Mouse (Mus musculus) forebrain, embryonic 16.5 days (tissue): Measurements from ENCODE around the gene Etl4. TPM values are rescaled to one million over a fixed set of nuclear protein-coding genes. Genes with fewer than 3 reads are reported as not detected.
"Not testable (repeated sequence)": the region's sequence is repeated elsewhere in the genome, so short reads cannot be mapped to it uniquely, and the experiment has no call there.

Source experiments
- ATAC-seq: fragments of 200-750 bp; cut with Nextera tagmentation; 2 replicates; pipeline ENCODE4 v1.8.0; 2017; ENCODE audit warnings: mild to moderate bottlenecking, moderate library complexity
- H3K27ac ChIP-seq: fragments of 300-500 bp; sonication (generic); 2 replicates; pipeline ENCODE4 v1.5.1; 2014; ENCODE audit warnings: low read length, control low read depth
- H3K27me3 ChIP-seq: fragments of 300-500 bp; sonication (generic); replicated peaks from 2 replicates; pipeline ENCODE4 v1.6.1; 2014; ENCODE audit warnings: low read length; ENCODE audit not compliant: control insufficient read depth, insufficient read depth
- H3K36me3 ChIP-seq: fragments of 300-500 bp; sonication (generic); 2 replicates; pipeline ENCODE4 v1.6.1; 2014; ENCODE audit not compliant: control insufficient read depth, insufficient read depth
- H3K4me1 ChIP-seq: fragments of 300-500 bp; sonication (generic); replicated peaks from 2 replicates; pipeline ENCODE4 v1.6.1; 2014; ENCODE audit warnings: low read length; ENCODE audit not compliant: control insufficient read depth, insufficient read depth
- H3K4me2 ChIP-seq: fragments of 300-500 bp; sonication (generic); 2 replicates; pipeline ENCODE4 v1.6.1; 2014; ENCODE audit warnings: mild to moderate bottlenecking, low read length, control low read depth
- H3K4me3 ChIP-seq: fragments of 300-500 bp; sonication (generic); replicated peaks from 2 replicates; pipeline ENCODE4 v1.5.1; 2014; ENCODE audit warnings: mild to moderate bottlenecking, low read length, control low read depth
- H3K9ac ChIP-seq: fragments of 300-500 bp; sonication (generic); replicated peaks from 2 replicates; pipeline ENCODE4 v1.6.1; 2014; ENCODE audit warnings: low read depth, low read length, control low read depth
- H3K9me3 ChIP-seq: fragments of 300-500 bp; sonication (generic); 2 replicates; pipeline ENCODE4 v1.6.1; 2016; ENCODE audit warnings: low read length; ENCODE audit not compliant: control insufficient read depth
- WGBS: fragments of 180-500 bp; shearing (Covaris S2); extraction: QIAGEN DNeasy Blood & Tissue Kit; methylation state at CpG from one replicate; pipeline ENCODE4 v1.1.7; 2014; 5-methylcytosine and 5-hydroxymethylcytosine counted together
- polyA plus RNA-seq: library from polyadenylated mRNA; unstranded; fragments of >200 nt; fragmentation: Nextera tagmentation; extraction: Ambion mirVana; gene quantifications from 2 replicates; pipeline ENCODE4 v1.2.1, GENCODE M21; 2015

Etl4 gene
- polyA plus RNA-seq, 1 experiment from 2014 or later = 16.5 TPM

GRCm38 (mm10) chr2:20131792-20132191, 222.2 kb downstream of the Etl4 start:
- Histone ChIP-seq H3K9me3 (no peaks in the 10 kb centered on the region), H3K27me3 (no peaks in the 10 kb centered on the region), H3K9ac (no peak overlapping the region), H3K4me1 (no peaks in the 10 kb centered on the region), H3K4me3 (no peak overlapping the region), H3K36me3 (no peaks in the 10 kb centered on the region), H3K4me2 (no peak overlapping the region), H3K27ac (no peak overlapping the region)
- no peak for ATAC-seq
- WGBS = 13% methylated on average over 2 of the region's 2 CpGs

- Histone ChIP-seq H3K9ac (no peak overlapping the region), H3K4me2 (no peak overlapping the region), H3K27ac (no peak overlapping the region), H3K9me3 (no peaks in the 10 kb centered on the region), H3K36me3 (no peaks in the 10 kb centered on the region), H3K27me3 (no peaks in the 10 kb centered on the region), H3K4me1 (no peaks in the 10 kb centered on the region), H3K4me3 (no peak overlapping the region)
- no peak for ATAC-seq
- 86% methylated on average over 1 of the region's 1 CpGs for WGBS
Measured at GRCm38 (mm10) chr2:20138426-20138825, 228.8 kb downstream of the Etl4 start.

DNA sequence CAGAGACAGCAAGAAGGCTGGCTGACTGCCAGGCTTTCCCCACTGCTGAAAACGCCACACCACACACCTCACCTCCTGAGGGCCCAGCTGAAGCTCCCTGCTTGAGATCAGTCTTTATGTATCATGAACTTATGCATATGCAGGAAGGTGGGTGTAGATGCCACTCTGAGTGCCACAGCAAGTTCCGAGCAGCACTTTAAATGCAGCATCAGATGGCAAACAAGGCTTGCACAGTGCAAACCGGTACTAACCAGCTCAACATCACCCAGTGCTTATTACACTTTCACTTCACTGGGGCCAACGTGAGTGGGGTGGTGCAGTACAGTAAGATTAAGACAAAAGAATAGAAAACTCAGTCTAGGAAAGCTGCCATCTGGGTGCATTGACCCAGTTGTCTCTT, 235.8 kb downstream of the Etl4 start:
- Histone ChIP-seq H3K4me1 (no peaks in the 10 kb centered on the region), H3K9ac (no peak overlapping the region), H3K4me2 (no peak overlapping the region), H3K27me3 (no peaks in the 10 kb centered on the region), H3K27ac (no peak overlapping the region), H3K36me3 (no peaks in the 10 kb centered on the region), H3K9me3 (no peaks in the 10 kb centered on the region), H3K4me3 (no peak overlapping the region)
- ATAC-seq = peak; percentile 49; the same call in 1 of the 2 replicates
- 48% methylated on average over 4 of the region's 4 CpGs for WGBS

DNA sequence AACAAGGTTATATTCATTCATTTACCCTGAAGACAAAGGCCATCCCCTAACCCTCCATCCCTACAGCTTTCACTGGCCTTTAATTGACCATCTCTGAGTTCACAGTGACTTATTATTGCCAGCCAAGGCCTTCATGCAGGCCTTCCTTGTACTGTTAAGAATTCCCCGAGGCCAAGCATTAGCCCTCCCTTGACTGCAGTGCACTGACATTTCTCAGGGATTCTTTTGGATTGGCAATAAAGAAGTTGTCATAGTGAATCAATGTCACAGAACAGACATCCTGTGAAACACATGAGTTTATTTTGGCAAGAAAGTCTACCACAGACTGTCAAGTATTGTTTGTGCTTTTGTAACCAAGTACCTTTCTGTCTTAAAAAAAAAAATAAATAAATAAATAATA, 257.5 kb downstream of the Etl4 start:
- H3K4me1 ChIP-seq = no peaks in the 10 kb centered on the region; the same call in 1 of the 2 replicates
- H3K4me2 ChIP-seq = no peak overlapping the region
- H3K4me3 ChIP-seq = no peak overlapping the region
- no peak overlapping the region for H3K9ac ChIP-seq
- no peak overlapping the region for H3K27ac ChIP-seq
- H3K9me3 ChIP-seq = no peaks in the 10 kb centered on the region
- no peaks in the 10 kb centered on the region for H3K36me3 ChIP-seq
- 34% methylated on average over 1 of the region's 1 CpGs for WGBS
- no peaks in the 10 kb centered on the region for H3K27me3 ChIP-seq
- ATAC-seq = 0 out of 2 replicates have a peak, but pooled peaks have one; percentile 31

DNA sequence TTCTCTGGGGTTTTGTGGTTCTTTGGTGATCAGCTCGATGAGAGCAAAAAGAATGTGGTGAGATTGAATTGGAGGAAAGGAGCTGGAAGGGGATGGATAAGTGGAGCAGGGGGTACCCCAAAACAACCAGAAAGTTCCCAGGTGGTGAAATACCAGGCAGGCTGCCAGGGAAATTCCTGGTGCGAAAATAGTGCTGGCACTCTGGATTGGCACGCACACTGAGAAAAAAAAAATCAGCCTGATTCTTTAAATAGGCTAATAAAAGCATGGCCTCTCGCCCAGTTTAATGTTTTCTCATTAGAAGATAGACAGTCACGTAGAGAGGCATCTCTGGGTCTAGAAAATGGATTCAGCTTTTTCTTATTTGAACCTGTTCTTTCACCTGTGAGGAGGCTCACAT, 258.0 kb downstream of the Etl4 start:
- H3K4me2 ChIP-seq = no peak overlapping the region
- no peak overlapping the region for H3K27ac ChIP-seq
- no peaks in the 10 kb centered on the region for H3K36me3 ChIP-seq
- no peaks in the 10 kb centered on the region; the same call in 1 of the 2 replicates for H3K4me1 ChIP-seq
- 33% methylated on average over 5 of the region's 5 CpGs for WGBS
- no peak overlapping the region for H3K9ac ChIP-seq
- H3K27me3 ChIP-seq = no peaks in the 10 kb centered on the region
- 0 out of 2 replicates have a peak, but pooled peaks have one; percentile 18 for ATAC-seq
- H3K4me3 ChIP-seq = no peak overlapping the region
- no peaks in the 10 kb centered on the region for H3K9me3 ChIP-seq

DNA sequence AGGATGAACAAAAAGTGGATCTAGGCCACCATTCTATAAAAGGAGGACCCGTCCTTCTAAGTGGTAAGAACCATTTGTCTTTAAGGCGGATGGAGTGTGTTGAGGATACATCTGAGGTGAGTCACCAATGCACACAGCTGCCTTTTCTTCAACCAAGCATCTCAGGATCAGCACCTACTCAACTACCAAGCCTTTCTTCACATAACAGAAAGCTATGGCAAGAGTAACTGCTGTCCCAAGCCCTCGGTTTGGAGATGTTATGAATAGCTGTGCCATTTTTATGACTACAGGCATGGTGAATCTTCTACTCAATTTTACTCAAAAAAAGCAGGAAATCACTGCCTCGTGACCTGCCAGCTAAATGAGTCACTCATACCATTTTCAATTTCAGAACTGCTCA, 258.6 kb downstream of the Etl4 start:
- Histone ChIP-seq H3K9me3 (no peaks in the 10 kb centered on the region), H3K4me2 (no peak overlapping the region), H3K27ac (no peak overlapping the region), H3K4me1 (no peaks in the 10 kb centered on the region; the same call in 1 of the 2 replicates), H3K36me3 (no peaks in the 10 kb centered on the region), H3K27me3 (no peaks in the 10 kb centered on the region), H3K4me3 (no peak overlapping the region), H3K9ac (no peak overlapping the region)
- 90% methylated on average over 4 of the region's 4 CpGs for WGBS
- ATAC-seq = no peak

- not testable (repeated sequence) for H3K9ac ChIP-seq, H3K9me3 ChIP-seq, H3K4me3 ChIP-seq, H3K4me2 ChIP-seq, ATAC-seq, H3K27ac ChIP-seq, H3K4me1 ChIP-seq, H3K36me3 ChIP-seq, H3K27me3 ChIP-seq
- 75% methylated on average over 6 of the region's 6 CpGs for WGBS
Measured at GRCm38 (mm10) chr2:20176456-20177184, 267.0 kb downstream of the Etl4 start.

DNA sequence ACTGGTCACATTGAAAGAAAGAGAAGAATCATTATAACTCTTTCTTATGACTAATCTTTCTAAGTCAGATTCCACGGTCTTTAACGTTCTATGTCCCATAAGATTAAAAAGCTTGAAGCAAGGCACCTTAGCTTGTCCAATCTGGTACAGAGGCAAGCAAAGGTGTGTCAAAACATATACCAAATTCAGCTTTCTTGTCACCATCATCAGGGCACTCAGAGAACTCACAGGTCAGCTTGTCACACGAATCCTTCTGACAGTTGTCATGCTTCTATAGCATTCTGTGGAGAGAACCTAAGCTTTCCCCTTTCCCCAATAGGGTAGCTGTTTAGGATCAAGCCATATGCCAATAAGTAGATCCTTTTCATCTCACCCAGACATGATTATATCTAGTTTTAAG, 267.7 kb downstream of the Etl4 start:
- H3K36me3 ChIP-seq, H3K27me3 ChIP-seq, H3K9ac ChIP-seq, H3K4me3 ChIP-seq, H3K4me1 ChIP-seq, H3K9me3 ChIP-seq, ATAC-seq, H3K4me2 ChIP-seq, H3K27ac ChIP-seq: not testable (repeated sequence)
- WGBS = 88% methylated on average over 3 of the region's 3 CpGs

DNA sequence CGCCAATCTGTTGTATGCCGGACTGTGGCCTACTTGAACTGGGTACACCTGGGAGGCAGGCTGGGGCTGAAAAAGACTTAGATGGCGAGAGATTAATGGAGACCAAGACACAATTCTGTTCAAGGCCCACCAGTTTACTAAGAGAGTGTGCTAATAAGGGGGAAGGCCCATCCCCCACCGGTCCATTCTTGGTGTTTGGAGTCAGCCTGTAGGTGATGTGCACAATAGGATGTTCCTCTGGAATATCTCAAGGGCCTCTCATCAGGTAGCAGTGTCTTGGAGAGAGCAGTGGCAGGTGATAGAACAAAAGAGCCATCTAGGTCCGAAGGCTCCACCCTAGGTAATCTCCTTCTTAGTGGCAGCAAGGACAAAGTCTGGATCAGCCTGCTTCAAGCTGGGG, 271.0 kb downstream of the Etl4 start:
- H3K9me3 ChIP-seq, ATAC-seq, H3K27ac ChIP-seq, H3K36me3 ChIP-seq, H3K27me3 ChIP-seq, H3K4me2 ChIP-seq, H3K9ac ChIP-seq, H3K4me1 ChIP-seq, H3K4me3 ChIP-seq: not testable (repeated sequence)
- WGBS = 92% methylated on average over 5 of the region's 5 CpGs

- peak; percentile 75 for ATAC-seq
- WGBS = 76% methylated on average over 7 of the region's 7 CpGs
- H3K9ac ChIP-seq, H3K36me3 ChIP-seq, H3K9me3 ChIP-seq, H3K4me2 ChIP-seq, H3K27ac ChIP-seq, H3K4me1 ChIP-seq, H3K4me3 ChIP-seq, H3K27me3 ChIP-seq: not testable (repeated sequence)
Measured at GRCm38 (mm10) chr2:20187223-20187622, 277.6 kb downstream of the Etl4 start.
